Mouse (Mus musculus) CD4-positive, CD25-positive, alpha-beta regulatory T cell, adult 2 months (primary cell): ENCODE results near the gene Cux2.
A peak's percentile ranks its signal among the peaks of the same experiment; 100 is the strongest.
"Not testable (repeated sequence)": the region's sequence is repeated elsewhere in the genome, so short reads cannot be mapped to it uniquely, and the experiment has no call there.

Experiments used
- DNase-seq: peaks from one replicate; pipeline ENCODE4 v3.0.0-alpha.2; 2012; ENCODE audit warnings: low read depth, low spot score

Gene Cux2

GRCm38 (mm10) chr5:121871515-121872030 is 178.3 kb downstream of the Cux2 start:
- no peak for DNase-seq

GRCm38 (mm10) chr5:121870832-121871231 is 179.1 kb downstream of the Cux2 start:
- no peak for DNase-seq

- DNase-seq = no peak
These were observed 181.9 kb downstream of the Cux2 start for GRCm38 (mm10) chr5:121867963-121868362.

DNA sequence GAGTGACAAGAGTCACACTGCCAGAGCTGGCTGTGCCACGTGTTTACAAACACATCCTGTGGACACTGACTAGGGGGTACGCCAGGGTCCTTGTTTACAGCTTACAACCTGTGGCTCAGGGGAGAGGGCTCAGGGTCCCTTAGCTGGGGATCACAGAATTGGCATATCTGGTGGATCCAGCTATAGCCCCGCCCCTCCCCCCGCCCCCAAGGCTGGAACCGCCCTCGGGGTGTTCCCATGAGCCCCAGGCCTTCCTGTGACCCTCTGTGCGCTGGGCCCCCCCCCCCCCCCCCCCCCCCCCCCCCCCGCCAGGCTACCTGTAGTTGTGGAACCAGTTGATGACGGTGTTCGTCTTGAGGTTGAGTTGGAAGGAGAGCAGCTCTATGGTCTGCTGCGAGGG is 185.6 kb downstream of the Cux2 start:
- DNase-seq = no peak

DNA sequence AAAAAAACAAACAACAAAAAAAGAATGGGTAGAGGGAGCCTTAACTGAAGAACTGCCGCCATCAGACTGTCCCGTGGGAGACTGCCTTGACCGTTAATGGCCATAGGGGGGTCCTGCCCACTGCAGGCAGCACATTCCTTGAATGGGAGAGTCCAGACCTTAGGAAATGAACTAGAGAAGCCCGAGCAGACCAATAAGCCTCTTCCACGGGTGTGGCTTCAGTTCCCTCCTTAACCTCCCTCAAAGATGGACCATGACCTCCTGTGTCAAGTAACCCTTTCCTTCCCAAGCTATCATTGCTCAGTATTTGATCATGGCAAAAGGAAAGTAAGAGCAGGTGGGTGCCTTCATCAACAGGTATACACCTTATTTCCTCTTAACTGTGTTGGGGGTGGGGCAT is 187.9 kb downstream of the Cux2 start:
- DNase-seq = no peak

DNA sequence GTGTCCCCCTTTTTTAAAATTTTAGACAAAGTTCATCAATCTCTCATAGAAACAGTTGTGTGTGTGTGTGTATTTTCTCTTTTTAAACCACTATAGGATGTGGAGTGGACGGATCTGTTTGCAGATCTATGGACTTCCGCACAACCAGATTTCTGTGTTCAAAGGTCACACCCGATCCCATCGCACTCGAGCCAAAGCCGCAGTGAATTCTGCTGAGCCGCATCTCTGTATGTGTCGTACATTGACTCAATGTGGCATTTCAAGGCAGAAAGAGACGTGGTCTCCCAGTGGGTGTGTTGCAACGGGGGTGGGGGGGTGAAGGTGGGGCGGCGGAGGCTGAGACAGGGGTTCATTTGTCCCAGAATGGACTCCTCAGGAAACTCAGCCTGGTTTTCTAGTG is 191.5 kb downstream of the Cux2 start:
- no peak for DNase-seq

DNA sequence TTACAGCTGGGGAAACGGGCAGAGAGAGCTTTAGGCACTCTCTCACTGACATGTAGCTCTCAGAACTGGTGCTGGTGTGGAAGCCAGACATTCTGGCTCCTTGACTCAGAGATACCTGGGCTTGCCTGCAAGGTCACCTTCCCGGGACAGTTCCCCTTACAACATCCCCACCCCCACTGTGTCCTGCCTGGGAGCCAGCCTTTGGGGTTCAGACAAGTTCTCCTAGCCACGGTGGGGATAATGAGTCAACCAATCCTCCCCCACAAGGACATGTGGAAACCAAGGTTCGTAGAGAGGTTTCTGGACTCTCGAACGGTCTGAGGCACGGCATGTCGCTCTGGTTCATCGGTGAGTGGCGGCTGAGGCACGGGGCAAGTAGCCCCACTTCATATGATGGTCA is 193.2 kb downstream of the Cux2 start:
- no peak for DNase-seq

DNA sequence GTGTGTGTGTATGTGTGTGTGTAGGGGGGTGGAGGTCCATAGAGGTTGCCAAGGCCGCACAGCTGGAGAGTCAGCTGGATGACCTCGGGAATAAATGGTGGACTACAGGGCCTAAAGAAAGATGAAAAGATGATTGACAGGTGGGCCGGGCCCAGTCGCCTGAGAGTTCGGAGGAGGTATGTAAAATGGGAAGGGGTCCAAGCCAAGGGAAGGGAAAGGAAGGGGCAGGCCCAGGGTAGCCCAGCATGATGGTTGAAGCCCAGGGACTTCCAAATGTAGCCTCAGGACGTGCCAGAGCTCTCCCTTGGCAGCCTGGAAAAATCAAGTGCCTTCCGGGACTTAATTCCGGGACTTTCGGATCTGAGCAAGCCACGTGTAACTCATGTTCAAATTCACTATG is 195.1 kb downstream of the Cux2 start:
- DNase-seq = no peak

GRCm38 (mm10) chr5:121853368-121854051 is 196.4 kb downstream of the Cux2 start:
- no peak for DNase-seq

GRCm38 (mm10) chr5:121849478-121850349 is 200.2 kb downstream of the Cux2 start:
- DNase-seq = no peak

- DNase-seq = peak; percentile 92
These were observed 201.2 kb downstream of the Cux2 start, which contains the start of gene Pheta1 for GRCm38 (mm10) chr5:121848743-121849142. Pheta1 (plus strand) TSS chr5:121848984.

DNA sequence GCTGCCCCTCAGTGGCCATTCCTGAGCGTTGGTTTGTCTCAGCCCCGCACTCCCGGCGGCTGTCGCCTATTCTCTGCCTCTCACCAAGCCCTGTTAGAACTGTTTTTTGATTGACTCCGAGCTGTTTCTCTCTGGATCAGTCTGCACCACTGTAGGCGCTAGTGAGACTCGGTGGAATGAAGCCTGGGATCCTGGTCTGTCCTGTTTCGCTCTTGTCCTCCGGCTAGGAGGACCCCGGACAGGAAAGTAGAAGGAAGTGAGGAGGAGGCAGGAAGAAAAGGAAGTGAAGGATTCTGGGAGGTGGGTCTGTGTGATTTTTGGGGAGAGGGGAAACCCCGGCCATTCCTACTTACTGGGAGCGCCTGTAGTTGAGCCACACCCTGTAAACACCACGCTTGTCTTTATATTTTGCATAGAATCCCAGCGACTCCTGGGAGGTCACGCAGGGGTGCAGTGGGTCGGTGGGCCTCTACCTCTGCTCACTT is 201.8 kb downstream of the Cux2 start:
- peak; percentile 66 for DNase-seq

DNA sequence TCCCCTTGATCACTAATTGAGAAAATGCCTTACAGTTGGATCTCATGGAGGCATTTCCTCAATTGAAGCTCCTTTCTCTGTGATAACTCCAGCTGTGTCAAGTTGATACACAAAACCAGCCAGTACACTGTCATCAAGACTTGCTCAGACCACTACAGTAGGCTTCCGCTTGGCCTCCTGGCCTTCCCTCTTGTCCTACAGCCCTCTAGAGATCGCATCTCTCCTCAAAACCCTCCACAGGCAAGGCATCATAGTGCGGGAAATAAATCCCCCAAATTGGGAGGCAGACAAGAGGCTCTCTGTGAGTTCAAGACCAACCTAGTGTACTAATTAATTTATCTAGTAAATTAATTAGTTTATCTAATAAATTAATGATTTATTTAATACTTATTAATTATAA is 202.6 kb downstream of the Cux2 start:
- not testable (repeated sequence) for DNase-seq

DNA sequence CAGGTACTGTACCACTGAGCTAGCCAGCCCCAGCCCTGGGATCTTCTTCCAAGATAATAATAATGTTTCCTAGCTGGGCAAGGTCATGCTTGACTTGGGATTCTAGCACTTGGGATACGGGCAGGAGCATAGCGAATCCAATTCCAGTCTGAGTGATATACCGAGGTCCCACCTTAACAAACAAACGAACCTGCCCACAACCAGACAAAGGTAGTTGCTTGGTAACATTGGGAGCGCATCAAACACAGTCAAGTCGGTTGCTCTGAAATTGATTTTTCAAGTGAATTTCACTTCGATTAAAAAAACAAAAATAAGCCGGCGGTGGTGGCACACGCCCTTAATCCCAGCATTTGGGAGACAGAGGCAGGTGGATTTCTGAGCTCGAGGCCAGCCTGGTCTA is 203.6 kb downstream of the Cux2 start:
- DNase-seq = no peak

GRCm38 (mm10) chr5:121845361-121845760 is 204.5 kb downstream of the Cux2 start:
- no peak for DNase-seq

GRCm38 (mm10) chr5:121843138-121843905 is 206.6 kb downstream of the Cux2 start:
- DNase-seq = no peak

DNA sequence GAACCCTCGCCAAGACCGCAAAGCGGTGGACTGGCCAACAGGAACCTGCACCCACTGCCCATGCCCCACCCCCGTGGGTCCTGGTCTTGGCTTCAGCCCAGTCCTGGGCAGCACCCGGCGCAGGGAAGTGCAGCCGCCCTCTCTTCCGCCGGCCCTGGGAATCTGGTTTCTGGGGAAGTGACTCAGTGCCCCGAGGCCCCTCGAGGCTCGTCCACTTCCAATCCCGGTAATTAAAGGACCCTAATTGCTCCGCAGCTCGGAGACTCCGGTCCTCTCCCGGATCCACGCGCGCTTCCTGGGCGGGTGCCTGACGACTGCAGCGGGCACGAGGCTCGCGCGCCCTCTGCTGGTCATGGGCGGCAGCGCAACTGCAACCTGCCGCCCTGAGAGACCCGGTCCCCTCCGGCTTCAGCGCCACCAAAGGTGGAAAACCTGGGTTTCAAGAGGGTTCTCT is 207.2 kb downstream of the Cux2 start:
- DNase-seq = peak; percentile 93

GRCm38 (mm10) chr5:121841973-121842372 is 207.9 kb downstream of the Cux2 start:
- DNase-seq = no peak

DNA sequence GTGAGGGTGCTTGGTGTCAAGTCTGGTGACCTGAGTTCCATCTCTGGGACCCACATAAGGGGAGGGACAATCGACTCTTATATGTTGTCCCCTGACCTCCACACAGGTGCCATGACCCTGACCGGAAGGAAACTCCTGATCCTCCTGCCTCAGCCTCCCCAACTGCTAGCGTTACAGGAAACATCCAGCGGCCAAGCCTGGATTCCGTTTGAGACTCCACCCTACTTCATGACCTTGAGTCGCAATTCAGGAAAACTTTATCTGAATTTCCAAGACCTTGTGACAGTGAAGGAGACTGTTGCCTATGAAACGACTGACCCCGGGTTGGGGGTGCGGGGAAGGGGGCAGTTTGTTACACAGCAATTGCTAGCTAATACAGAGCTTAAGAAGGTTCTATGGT is 208.4 kb downstream of the Cux2 start:
- DNase-seq = no peak

DNA sequence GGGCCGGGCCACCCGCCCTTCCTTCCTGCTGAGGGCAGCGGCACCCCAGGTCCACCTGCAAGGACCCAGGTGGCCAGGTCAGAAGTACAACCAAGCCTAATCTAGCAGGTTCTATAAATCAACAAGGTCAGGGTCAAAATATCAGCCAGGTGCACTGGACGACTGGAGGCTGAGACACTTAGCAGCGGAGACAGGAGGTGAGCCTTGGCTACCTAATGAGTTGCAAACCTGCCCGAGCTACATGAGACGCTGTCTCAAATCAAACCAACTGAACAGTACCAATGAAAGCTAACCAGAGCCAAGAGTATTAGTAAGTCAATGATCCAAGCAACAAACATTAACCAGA is 210.8 kb downstream of the Cux2 start:
- no peak for DNase-seq

DNA sequence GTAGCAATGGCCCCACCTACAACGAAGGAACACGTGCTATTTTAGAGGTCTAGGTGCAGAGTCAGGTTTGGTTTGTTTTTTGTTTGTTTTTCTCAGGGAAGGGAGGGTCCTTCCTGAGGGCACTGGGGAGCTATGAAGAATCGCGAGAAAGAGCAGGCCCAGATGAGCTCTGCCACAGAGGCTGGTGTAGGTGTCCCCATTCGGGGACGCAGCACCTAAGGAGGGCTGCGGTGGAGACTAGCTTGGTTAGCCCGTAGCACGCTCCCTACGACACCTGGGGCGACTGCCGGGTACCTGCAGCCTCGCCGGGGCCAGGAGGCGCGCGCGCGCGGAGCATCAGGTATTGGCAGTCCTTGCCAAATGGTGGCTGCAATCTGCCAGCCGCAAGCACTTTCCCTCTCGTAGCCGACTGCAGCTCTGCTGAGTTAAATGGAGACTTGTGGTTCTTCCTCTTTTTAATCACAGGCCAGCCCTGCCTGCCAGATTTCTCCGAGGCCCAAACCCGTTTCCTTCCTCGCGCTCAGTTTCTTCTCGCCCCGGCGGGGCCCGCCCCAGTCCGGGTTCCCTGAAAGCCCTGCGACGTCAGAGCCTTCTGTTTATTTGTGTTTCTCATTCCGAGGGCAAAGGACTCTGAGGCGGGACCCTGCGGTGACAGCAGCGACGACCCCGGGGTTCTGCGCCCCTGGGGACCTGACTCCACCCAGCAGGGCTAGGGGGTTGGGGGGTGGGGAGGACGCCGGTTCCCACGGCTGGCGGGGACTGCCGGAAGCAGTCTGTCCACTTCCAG is 211.4 kb downstream of the Cux2 start:
- DNase-seq = peak; percentile 74
